Mouse (Mus musculus) layer of hippocampus, adult 11-12 months (tissue): Measurements from ENCODE around the gene Gnpda2.

Experiments used
- DNase-seq: peaks from one replicate; pipeline ENCODE4 v3.0.0; 2022; ENCODE audit warnings: low spot score

Gnpda2 gene

DNA sequence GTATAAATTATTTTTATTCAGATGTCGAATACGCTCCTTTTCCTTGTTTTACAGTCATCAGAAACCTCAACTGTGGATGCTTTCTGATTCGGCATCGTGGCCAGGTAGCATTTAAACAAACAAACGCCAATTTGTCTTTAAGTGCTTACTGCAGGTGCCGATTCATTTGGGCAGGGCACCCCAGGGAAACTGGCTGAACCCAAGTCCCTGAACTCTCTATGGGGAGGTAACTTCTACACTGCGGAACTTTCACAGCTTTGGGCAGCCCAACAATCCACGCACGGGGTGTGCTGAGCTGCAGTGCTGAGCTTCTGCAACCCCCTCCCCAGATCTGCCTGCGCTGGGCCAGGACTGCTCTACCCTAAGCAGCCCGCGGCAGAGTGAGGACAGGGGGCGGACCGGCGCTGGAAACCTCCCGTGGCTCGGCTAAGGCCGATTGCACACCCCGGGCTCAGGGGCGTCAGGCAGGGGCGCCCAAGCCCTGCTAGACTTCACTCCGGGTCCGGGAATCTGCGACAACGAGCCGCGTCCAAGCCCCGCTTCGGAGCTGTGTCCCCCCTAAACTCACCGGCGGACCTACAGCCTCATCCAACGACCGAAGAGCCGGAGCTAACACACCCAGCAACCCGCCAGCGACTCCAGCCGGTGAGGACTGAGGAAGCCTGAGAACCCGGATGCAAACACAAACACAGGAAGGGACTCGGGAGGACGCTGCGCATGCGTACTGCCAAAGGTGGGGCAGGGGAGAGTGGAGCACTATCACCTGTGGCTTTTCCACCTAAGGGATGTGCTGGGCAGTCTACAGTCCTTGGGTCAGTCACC, at the start of gene Gnpda2:
Gnpda2 (minus strand) TSS at position 701 of the 822 bp plus-strand sequence.
- peak; percentile 87 for DNase-seq

DNA sequence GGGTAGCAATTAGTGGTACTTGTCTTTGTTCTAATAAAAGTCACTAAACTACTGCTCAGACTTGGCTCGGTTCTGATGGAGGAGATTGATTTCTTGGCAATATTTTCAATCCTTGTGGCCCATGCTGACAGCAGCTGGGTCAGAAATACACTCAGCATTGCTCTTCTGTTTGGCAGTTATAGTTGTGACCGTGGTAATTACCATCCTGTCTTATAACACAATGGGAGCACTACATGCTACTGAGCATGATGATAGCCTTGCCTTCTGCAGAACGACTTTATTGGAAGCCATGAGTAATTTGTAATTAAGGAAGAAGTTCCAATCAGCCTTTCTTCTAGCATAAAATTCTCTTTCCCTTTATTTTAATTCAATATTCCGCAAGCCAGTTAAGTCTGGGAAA, 42.6 kb upstream of the Gnpda2 start:
- DNase-seq: no peak

DNA sequence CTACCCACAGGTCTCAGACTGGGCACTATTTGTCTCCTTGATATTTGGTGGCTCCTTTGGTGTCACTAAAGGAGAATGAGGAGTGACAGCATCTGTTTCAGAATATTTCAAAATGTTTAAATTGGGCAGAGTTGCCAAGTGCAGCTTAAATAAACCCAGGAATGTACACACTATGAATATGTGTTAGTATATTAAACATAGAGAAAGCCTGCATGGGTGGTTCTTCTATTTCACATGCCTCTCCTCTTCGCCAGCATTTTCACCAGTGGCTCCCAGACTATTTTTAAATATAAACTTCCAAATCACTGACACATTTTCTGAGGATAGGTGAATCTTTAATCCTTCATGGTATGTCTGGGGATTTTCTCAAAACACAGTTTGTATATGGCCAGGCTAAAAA, 28.8 kb upstream of the Gnpda2 start:
- DNase-seq: no peak

DNA sequence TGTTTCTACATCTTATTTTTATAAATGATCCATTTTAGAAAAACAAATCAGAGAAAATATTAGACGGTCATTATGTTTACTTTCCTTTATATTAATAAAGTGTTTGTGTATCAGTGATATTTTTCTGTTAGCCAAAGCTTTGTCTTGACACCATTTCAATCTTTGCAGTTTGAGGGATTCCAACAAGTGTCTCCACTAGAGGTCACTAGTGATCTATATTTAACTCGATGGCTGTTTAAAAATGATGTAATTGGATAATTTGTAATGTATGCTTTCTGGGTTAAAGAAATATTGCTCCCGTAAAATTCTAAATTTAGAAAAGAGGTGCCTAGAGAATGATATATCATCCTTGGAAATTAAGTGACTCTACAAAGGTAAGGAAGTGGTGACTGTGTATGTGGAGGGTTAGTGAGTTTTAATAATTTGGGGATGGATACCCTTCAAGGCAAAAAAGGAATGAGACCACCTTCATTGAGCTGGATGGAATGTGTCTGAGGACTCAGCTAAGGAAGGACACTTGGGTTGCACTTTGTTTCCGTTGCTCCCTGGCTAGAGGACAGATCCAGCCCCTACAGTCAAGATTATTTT, 21.2 kb upstream of the Gnpda2 start:
- DNase-seq: peak; percentile 18

DNA sequence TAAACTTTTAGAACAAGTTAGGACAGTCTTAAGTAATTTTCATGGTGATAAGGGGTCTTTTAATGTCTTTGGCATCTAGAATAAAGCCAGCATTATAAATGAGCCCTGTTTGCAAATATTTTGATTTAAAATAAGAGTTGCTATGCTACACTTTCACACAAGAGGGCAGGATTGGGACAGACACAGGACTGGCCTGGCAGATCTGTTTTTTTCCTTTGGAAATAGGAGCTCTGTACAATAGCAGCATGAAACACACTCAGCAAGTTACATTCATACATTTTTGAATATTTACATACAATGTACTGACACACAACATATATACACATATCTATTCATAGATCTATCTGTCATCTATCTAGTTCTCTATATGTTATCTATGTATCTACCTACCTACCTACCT, 8.9 kb upstream of the Gnpda2 start:
- DNase-seq: no peak

DNA sequence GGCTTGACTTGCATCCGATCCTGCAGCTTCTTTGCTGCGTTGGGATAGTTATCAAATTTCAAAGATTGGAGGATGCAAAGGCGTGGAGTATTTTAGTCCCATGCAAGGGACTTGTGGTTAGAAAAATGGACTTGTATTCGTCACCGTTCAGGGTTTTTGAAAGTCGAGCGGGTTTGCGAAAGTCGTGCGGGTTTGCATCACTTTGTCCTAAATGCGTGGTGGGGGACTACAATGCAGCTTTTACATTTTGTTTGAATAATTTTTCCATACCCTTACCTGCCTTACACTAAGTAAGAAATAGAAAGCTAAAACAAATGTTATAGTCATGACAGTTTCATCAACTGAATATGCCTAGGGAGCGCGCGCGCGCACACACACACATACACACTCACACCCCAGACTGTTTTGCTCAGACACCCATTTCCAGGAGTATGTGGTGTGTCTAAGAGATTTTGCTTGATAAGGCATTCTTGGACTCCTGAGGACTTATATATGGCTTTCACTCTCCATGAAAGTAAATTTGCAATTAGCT, 34.7 kb downstream of the Gnpda2 start:
- no peak for DNase-seq

DNA sequence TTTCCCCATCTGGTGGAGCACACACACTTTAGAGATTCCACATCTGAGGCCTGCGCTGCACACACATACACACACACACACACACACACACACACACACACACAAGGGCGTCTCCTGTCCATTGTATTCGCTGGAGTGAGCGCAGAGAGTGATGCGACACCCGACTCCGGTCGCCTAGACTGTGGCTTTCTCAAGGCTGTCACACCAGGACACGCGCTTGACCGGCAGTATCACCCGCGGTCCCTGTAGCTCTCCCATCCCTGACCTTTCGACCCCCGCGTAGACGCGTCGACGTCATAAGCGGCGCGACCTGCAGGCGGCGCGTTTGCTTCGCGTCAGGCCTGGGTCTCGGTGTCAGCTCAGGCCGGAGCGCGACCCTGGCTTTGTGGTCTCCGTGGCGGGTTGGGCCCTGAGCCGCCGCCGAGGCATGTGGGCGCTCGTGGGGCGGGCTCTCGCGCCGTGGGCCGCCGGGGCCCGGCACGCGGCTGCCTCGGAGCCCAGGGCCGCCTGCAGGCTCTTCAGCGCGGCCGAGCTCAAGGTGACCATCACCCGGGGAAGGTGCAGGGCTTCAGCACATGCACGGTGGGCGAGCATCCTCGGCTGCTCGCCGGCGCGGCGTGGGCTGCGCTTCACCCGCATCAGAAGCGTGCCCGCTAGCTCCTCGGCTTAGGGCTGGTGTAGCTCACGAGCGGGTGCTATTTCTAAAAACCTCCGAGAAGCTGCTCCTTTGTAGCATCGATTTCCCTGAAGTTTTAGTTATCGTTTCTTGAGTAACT, 35.3 kb downstream of the Gnpda2 start, which contains the start of gene Guf1:
Guf1 (plus strand) TSS at position 296 of the 776 bp plus-strand sequence.
- DNase-seq: peak; percentile 96

DNA sequence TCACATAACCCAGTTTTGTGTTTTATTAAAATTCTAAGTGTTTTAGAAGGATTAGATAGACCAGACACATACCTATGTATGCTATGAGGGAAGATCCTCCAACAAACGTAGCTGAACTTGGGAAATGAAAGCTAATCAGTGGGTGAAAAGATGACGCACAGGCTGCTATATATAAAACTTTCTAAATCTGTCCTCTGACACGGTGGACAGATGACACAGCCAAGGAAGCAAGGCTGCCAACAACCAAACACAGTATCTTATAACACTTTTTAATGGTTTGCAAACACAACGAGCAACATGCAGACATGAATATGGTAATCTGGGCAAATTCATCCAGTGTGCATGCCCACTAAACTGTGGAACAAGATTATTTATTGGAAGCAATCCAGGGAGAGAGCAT, 49.7 kb downstream of the Gnpda2 start, which contains the start of gene Yipf7:
Yipf7 (minus strand) TSS at position 160 of the 400 bp plus-strand sequence.
- DNase-seq: peak; percentile 11

DNA sequence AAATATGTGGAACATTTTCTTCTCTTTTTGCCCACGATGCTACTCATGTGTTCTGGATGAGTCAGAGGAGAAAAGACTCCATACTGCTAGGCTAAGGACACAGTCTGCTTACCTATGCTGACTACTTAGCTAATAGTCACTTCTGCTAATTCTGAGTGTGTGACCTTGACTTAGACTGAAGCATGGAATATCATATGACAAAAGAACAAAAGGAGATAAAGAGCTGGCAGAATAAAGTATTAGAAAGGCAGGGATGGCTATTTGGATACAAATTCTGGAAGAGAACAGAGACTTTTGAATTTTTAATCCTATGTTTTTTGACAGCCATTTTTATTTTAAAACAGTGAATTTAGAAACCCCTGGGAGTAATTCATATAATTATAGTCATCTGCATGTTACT, 50.5 kb downstream of the Gnpda2 start:
- DNase-seq: no peak

DNA sequence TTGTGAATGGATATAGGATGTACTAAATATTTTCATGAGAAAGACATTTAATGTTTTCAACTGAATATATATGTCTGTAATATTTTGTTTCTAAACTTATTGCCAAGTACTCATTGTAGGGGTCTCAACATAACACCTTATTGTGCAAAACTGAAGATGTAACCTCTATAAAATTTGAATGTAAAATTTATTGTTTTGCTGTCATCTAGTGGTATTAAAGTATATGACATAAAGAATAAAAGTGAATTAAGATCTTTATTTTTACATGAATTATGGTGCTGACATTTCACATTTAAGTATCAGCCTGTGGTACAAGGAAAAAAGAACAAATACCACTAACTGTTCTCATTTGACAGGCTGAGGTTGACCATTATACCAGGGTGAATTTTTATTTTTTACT, 68.2 kb downstream of the Gnpda2 start:
- no peak for DNase-seq
